Mouse (Mus musculus): ENCODE data around the gene Olfr624. TPM values are rescaled to one million over a fixed set of nuclear protein-coding genes. Genes with fewer than 3 reads are reported as not detected.

The Olfr624 gene
- polyA plus RNA-seq, 1 experiment from 2014 or later = not detected

- Histone ChIP-seq H3K9ac (ENCODE audit: low read length) (no peak overlapping the region), H3K9me3 (replicated peaks; ENCODE audit: control insufficient read depth, low read length) (no peaks in the 10 kb centered on the region), H3K27ac (ENCODE audit: low read depth, low read length) (no peak overlapping the region), H3K4me2 (ENCODE audit: low read length) (no peak overlapping the region), H3K27me3 (replicated peaks; ENCODE audit: control insufficient read depth, insufficient read depth, low read length) (no peaks in the 10 kb centered on the region), H3K4me1 (ENCODE audit: control insufficient read depth, insufficient read depth, low read length) (no peaks in the 10 kb centered on the region), H3K4me3 (ENCODE audit: low read depth, low read length) (no peak overlapping the region), H3K36me3 (ENCODE audit: control insufficient read depth, insufficient read depth, low read length) (no peaks in the 10 kb centered on the region)
- DNase-seq (ENCODE audit: low spot score) (no peak), ATAC-seq (no peak)
Measured at GRCm38 (mm10) chr7:103636795-103637194, 34.2 kb downstream of the Olfr624 start.

Other genes starting within 250 kb of the Olfr624 start
- gene Olfr605, start 225.8 kb downstream of the Olfr624 start, polyA plus RNA-seq (2014; fragmentation: Nextera tagmentation; extraction: Ambion mirVana) = not detected in 2 replicates
- gene Olfr606, start 222.1 kb downstream of the Olfr624 start, polyA plus RNA-seq (2014; fragmentation: Nextera tagmentation; extraction: Ambion mirVana) = not detected in 2 replicates
- gene Olfr607, start 207.0 kb downstream of the Olfr624 start, polyA plus RNA-seq (2014; fragmentation: Nextera tagmentation; extraction: Ambion mirVana) = not detected in 2 replicates
- not detected in 2 replicates for gene Olfr608, start 201.3 kb downstream of the Olfr624 start, polyA plus RNA-seq (2014; fragmentation: Nextera tagmentation; extraction: Ambion mirVana)
- not detected in 2 replicates for gene Olfr609, start 173.1 kb downstream of the Olfr624 start, polyA plus RNA-seq (2014; fragmentation: Nextera tagmentation; extraction: Ambion mirVana)
- gene Olfr610, start 159.1 kb downstream of the Olfr624 start, polyA plus RNA-seq (2014; fragmentation: Nextera tagmentation; extraction: Ambion mirVana) = not detected in 2 replicates
- gene Olfr611, start 150.3 kb downstream of the Olfr624 start, polyA plus RNA-seq (2014; fragmentation: Nextera tagmentation; extraction: Ambion mirVana) = not detected in 2 replicates
- not detected in 2 replicates for gene Olfr612, start 128.5 kb downstream of the Olfr624 start, polyA plus RNA-seq (2014; fragmentation: Nextera tagmentation; extraction: Ambion mirVana)
- gene Olfr613, start 123.1 kb downstream of the Olfr624 start, polyA plus RNA-seq (2014; fragmentation: Nextera tagmentation; extraction: Ambion mirVana) = not detected in 2 replicates
- gene Olfr615, start 115.1 kb downstream of the Olfr624 start, polyA plus RNA-seq (2014; fragmentation: Nextera tagmentation; extraction: Ambion mirVana) = not detected in 2 replicates
- gene Olfr616, start 102.0 kb downstream of the Olfr624 start, polyA plus RNA-seq (2014; fragmentation: Nextera tagmentation; extraction: Ambion mirVana) = not detected in 2 replicates
- gene Olfr617, start 98.1 kb downstream of the Olfr624 start, polyA plus RNA-seq (2014; fragmentation: Nextera tagmentation; extraction: Ambion mirVana) = not detected in 2 replicates
- gene Olfr618, start 81.1 kb downstream of the Olfr624 start, polyA plus RNA-seq (2014; fragmentation: Nextera tagmentation; extraction: Ambion mirVana) = not detected in 2 replicates
- not detected in 2 replicates for gene Olfr619, start 70.6 kb downstream of the Olfr624 start, polyA plus RNA-seq (2014; fragmentation: Nextera tagmentation; extraction: Ambion mirVana)
- not detected in 2 replicates for gene Olfr620, start 58.7 kb downstream of the Olfr624 start, polyA plus RNA-seq (2014; fragmentation: Nextera tagmentation; extraction: Ambion mirVana)
- gene Olfr622, start 28.5 kb downstream of the Olfr624 start, polyA plus RNA-seq (2014; fragmentation: Nextera tagmentation; extraction: Ambion mirVana) = not detected in 2 replicates
- not detected in 2 replicates for gene Olfr623, start 7.5 kb downstream of the Olfr624 start, polyA plus RNA-seq (2014; fragmentation: Nextera tagmentation; extraction: Ambion mirVana)
- gene Olfr625-ps1, start 11.5 kb upstream of the Olfr624 start, polyA plus RNA-seq (2014; fragmentation: Nextera tagmentation; extraction: Ambion mirVana) = not detected in 2 replicates
- gene Olfr243, start 43.5 kb upstream of the Olfr624 start, polyA plus RNA-seq (2014; fragmentation: Nextera tagmentation; extraction: Ambion mirVana) = not detected in 2 replicates
- gene Olfr628, start 59.2 kb upstream of the Olfr624 start, polyA plus RNA-seq (2014; fragmentation: Nextera tagmentation; extraction: Ambion mirVana) = not detected in 2 replicates
- not detected in 2 replicates for gene Olfr629, start 73.8 kb upstream of the Olfr624 start, polyA plus RNA-seq (2014; fragmentation: Nextera tagmentation; extraction: Ambion mirVana)
- not detected in 2 replicates for gene Olfr630, start 86.1 kb upstream of the Olfr624 start, polyA plus RNA-seq (2014; fragmentation: Nextera tagmentation; extraction: Ambion mirVana)
- not detected in 2 replicates for gene Olfr69, start 100.4 kb upstream of the Olfr624 start, polyA plus RNA-seq (2014; fragmentation: Nextera tagmentation; extraction: Ambion mirVana)
- not detected in 2 replicates for gene Olfr68, start 108.5 kb upstream of the Olfr624 start, polyA plus RNA-seq (2014; fragmentation: Nextera tagmentation; extraction: Ambion mirVana)
- not detected in 2 replicates for gene Olfr67, start 120.6 kb upstream of the Olfr624 start, polyA plus RNA-seq (2014; fragmentation: Nextera tagmentation; extraction: Ambion mirVana)
- gene Hbb-bt, start 142.8 kb upstream of the Olfr624 start, polyA plus RNA-seq (2014; fragmentation: Nextera tagmentation; extraction: Ambion mirVana) = 1,580 and 1,724 TPM in 2 replicates
- gene Hbb-bs, start 156.9 kb upstream of the Olfr624 start, polyA plus RNA-seq (2014; fragmentation: Nextera tagmentation; extraction: Ambion mirVana) = 3,810 and 4,891 TPM in 2 replicates
- not detected in 2 replicates for gene Hbb-bh2, start 169.3 kb upstream of the Olfr624 start, polyA plus RNA-seq (2014; fragmentation: Nextera tagmentation; extraction: Ambion mirVana)
- 0.90 and 2.5 TPM in 2 replicates for gene Hbb-bh1, start 172.0 kb upstream of the Olfr624 start, polyA plus RNA-seq (2014; fragmentation: Nextera tagmentation; extraction: Ambion mirVana)
- 152 and 669 TPM in 2 replicates for gene Hbb-y, start 182.0 kb upstream of the Olfr624 start, polyA plus RNA-seq (2014; fragmentation: Nextera tagmentation; extraction: Ambion mirVana)
- not detected in 2 replicates for gene Olfr66, start 215.1 kb upstream of the Olfr624 start, polyA plus RNA-seq (2014; fragmentation: Nextera tagmentation; extraction: Ambion mirVana)
- not detected in 2 replicates for gene Olfr64, start 223.3 kb upstream of the Olfr624 start, polyA plus RNA-seq (2014; fragmentation: Nextera tagmentation; extraction: Ambion mirVana)
- gene Olfr65, start 232.3 kb upstream of the Olfr624 start, polyA plus RNA-seq (2014; fragmentation: Nextera tagmentation; extraction: Ambion mirVana) = not detected in 2 replicates

Data from forebrain, embryonic 14.5 days (tissue).